Mouse (Mus musculus) midbrain, embryonic 11.5 days (tissue): Measurements from ENCODE around the gene Gal3st4. TPM values are rescaled to one million over a fixed set of nuclear protein-coding genes. Genes with fewer than 3 reads are reported as not detected.
"Not testable (repeated sequence)": the region's sequence is repeated elsewhere in the genome, so short reads cannot be mapped to it uniquely, and the experiment has no call there.

Source experiments
- ATAC-seq: fragments of 200-750 bp; cut with Nextera tagmentation; 2 replicates; pipeline ENCODE4 v1.8.0; 2017; ENCODE audit warnings: moderate TSS enrichment, moderate library complexity; ENCODE audit not compliant: low FRiP score
- DNase-seq: peaks from one replicate; pipeline ENCODE4 v3.0.0; 2015; ENCODE audit warnings: low spot score; ENCODE audit errors: missing footprints
- H3K27ac ChIP-seq: fragments of 300-500 bp; sonication (generic); 2 replicates; pipeline ENCODE4 v1.5.1; 2014; ENCODE audit warnings: low read depth, low read length
- H3K27me3 ChIP-seq: fragments of 300-500 bp; sonication (generic); 2 replicates; pipeline ENCODE4 v1.6.1; 2014; ENCODE audit warnings: mild to moderate bottlenecking, low read length, moderate library complexity, mixed read lengths; ENCODE audit not compliant: control insufficient read depth, insufficient read depth
- H3K36me3 ChIP-seq: fragments of 300-500 bp; sonication (generic); 2 replicates; pipeline ENCODE4 v1.6.1; 2014; ENCODE audit warnings: mild to moderate bottlenecking, low read length, moderate library complexity, mixed read lengths; ENCODE audit not compliant: control insufficient read depth, insufficient read depth
- H3K4me1 ChIP-seq: fragments of 300-500 bp; sonication (generic); 2 replicates; pipeline ENCODE4 v1.6.1; 2014; ENCODE audit warnings: low read length; ENCODE audit not compliant: control insufficient read depth, insufficient read depth
- H3K4me2 ChIP-seq: fragments of 300-500 bp; sonication (generic); 2 replicates; pipeline ENCODE4 v1.6.1; 2014; ENCODE audit warnings: mild to moderate bottlenecking, moderate library complexity
- H3K4me3 ChIP-seq: fragments of 300-500 bp; sonication (generic); 2 replicates; pipeline ENCODE4 v1.5.1; 2014; ENCODE audit warnings: low read depth, low read length
- H3K9ac ChIP-seq: fragments of 300-500 bp; sonication (generic); 2 replicates; pipeline ENCODE4 v1.6.1; 2014; ENCODE audit warnings: low read length
- H3K9me3 ChIP-seq: fragments of 300-500 bp; sonication (generic); 2 replicates; pipeline ENCODE4 v1.6.1; 2016; ENCODE audit warnings: low read length; ENCODE audit not compliant: control insufficient read depth
- WGBS: fragments of 180-500 bp; shearing (Covaris S2); extraction: QIAGEN DNeasy Blood & Tissue Kit; methylation state at CpG from one replicate; pipeline ENCODE4 v1.1.7; 2014; 5-methylcytosine and 5-hydroxymethylcytosine counted together
- polyA plus RNA-seq: library from polyadenylated mRNA; unstranded; fragments of >200 nt; fragmentation: Nextera tagmentation; extraction: Ambion mirVana; gene quantifications from 2 replicates; pipeline ENCODE4 v1.2.1, GENCODE M21; 2014

Gene Gal3st4
- polyA plus RNA-seq, 1 experiment from 2014 or later: 4.6 TPM

- Histone ChIP-seq H3K27ac (no peak overlapping the region), H3K36me3 (no peaks in the 10 kb centered on the region), H3K4me3 (no peak overlapping the region), H3K4me1 (no peaks in the 10 kb centered on the region), H3K9me3 (no peaks in the 10 kb centered on the region), H3K9ac (no peak overlapping the region), H3K4me2 (no peak overlapping the region), H3K27me3 (no peaks in the 10 kb centered on the region)
- 81% methylated on average over 2 of the region's 2 CpGs for WGBS
- no peak for ATAC-seq
- no peak for DNase-seq
These were observed 38.9 kb downstream of the Gal3st4 start for GRCm38 (mm10) chr5:138233778-138234177.

- H3K4me2 ChIP-seq: no peak overlapping the region
- H3K9me3 ChIP-seq: no peaks in the 10 kb centered on the region
- no peak for DNase-seq
- no peak overlapping the region for H3K9ac ChIP-seq
- no peak overlapping the region for H3K27ac ChIP-seq
- H3K36me3 ChIP-seq: no peaks in the 10 kb centered on the region
- no peak for ATAC-seq
- no peak overlapping the region for H3K4me3 ChIP-seq
- H3K4me1 ChIP-seq: no peaks in the 10 kb centered on the region
- H3K27me3 ChIP-seq: no peaks in the 10 kb centered on the region
- 93% methylated on average over 3 of the region's 3 CpGs for WGBS
These were observed 43.1 kb downstream of the Gal3st4 start for GRCm38 (mm10) chr5:138229511-138229910.

GRCm38 (mm10) chr5:138228026-138228425 lies 44.6 kb downstream of the Gal3st4 start:
- H3K9me3 ChIP-seq: no peaks in the 10 kb centered on the region
- H3K4me1 ChIP-seq: no peaks in the 10 kb centered on the region
- 49% methylated on average over 3 of the region's 3 CpGs for WGBS
- H3K27ac ChIP-seq: no peak overlapping the region
- ATAC-seq (no peak), DNase-seq (no peak)
- no peaks in the 10 kb centered on the region for H3K36me3 ChIP-seq
- H3K4me2 ChIP-seq: no peak overlapping the region
- no peaks in the 10 kb centered on the region for H3K27me3 ChIP-seq
- H3K9ac ChIP-seq: no peak overlapping the region
- H3K4me3 ChIP-seq: no peak overlapping the region

GRCm38 (mm10) chr5:138227367-138227766 lies 45.3 kb downstream of the Gal3st4 start:
- no peak for DNase-seq
- no peaks in the 10 kb centered on the region for H3K27me3 ChIP-seq

DNA sequence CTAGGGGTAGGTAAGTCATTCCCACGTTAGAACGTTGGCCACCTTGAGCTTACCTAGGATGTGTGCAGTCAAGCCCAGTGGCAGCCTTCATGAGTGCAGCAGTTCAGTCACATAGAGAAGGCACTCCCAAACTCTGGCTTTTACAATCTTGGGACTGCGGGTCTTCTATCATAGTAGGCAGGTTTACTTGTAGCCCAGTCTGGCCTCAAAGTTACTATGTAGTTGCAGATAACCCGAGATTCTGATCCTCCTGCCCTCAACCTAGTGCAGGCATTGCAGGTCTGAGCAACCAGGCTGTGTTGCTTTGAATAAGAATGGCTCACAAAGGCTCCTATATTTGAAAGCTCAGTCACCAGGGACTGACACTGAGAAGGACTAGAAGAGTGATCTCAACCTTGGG lies 46.1 kb downstream of the Gal3st4 start:
- Histone ChIP-seq H3K4me1 (no peaks in the 10 kb centered on the region), H3K27me3 (no peaks in the 10 kb centered on the region)
- ATAC-seq: no peak

More at GRCm38 (mm10) chr5:138227367-138227766, 45.3 kb downstream of the Gal3st4 start:
- Histone ChIP-seq H3K4me1 (no peaks in the 10 kb centered on the region), H3K4me2 (no peak overlapping the region), H3K27ac (no peak overlapping the region), H3K4me3 (no peak overlapping the region), H3K36me3 (no peaks in the 10 kb centered on the region), H3K9ac (no peak overlapping the region), H3K9me3 (no peaks in the 10 kb centered on the region)
- 69% methylated on average over 2 of the region's 2 CpGs for WGBS
- ATAC-seq: no peak

GRCm38 (mm10) chr5:138225700-138226099 lies 46.9 kb downstream of the Gal3st4 start, which contains the start of gene Nxpe5:
Gene Nxpe5, plus strand, starts transcription at chr5:138225898.
- Histone ChIP-seq H3K27ac (no peak within 1 kb of the TSS), H3K4me1 (no peaks in the 10 kb centered on the region), H3K9ac (no peak within 1 kb of the TSS), H3K4me2 (no peak within 1 kb of the TSS), H3K36me3 (no peaks in the 10 kb centered on the region), H3K4me3 (no peak within 1 kb of the TSS), H3K27me3 (no peaks in the 10 kb centered on the region), H3K9me3 (no peaks in the 10 kb centered on the region)
- 54% methylated on average over 2 of the region's 2 CpGs for WGBS
- ATAC-seq (no peak), DNase-seq (no peak)

More for the DNA sequence above, 46.1 kb downstream of the Gal3st4 start:
- Histone ChIP-seq H3K36me3 (no peaks in the 10 kb centered on the region), H3K4me2 (no peak overlapping the region), H3K9ac (no peak overlapping the region), H3K27ac (no peak overlapping the region), H3K9me3 (no peaks in the 10 kb centered on the region), H3K4me3 (no peak overlapping the region)
- DNase-seq: no peak
- 74% methylated on average over 4 of the region's 4 CpGs for WGBS

DNA sequence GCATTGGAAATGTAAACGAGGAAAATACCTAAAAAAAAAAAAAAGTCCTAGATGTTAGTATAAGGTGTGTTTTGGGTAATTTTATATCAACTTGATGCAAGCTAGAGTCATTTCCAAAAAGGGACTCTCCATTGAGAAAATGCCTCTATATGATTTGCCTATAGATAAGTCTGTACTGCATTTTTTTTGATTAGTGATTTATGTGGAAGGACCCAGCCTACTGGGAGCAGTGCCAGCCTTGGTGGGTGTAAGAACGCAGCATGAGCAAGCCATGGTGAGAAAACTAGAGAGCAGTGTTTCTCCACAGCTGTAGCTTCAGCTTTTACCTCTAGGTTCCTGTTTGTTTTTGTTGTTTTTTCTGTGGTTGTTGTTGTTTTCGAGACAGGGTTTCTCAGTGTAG lies 49.4 kb downstream of the Gal3st4 start:
- Histone ChIP-seq H3K27me3 (no peaks in the 10 kb centered on the region), H3K4me2 (no peak overlapping the region), H3K9ac (no peak overlapping the region), H3K27ac (no peak overlapping the region), H3K4me1 (no peaks in the 10 kb centered on the region), H3K36me3 (no peaks in the 10 kb centered on the region), H3K9me3 (no peaks in the 10 kb centered on the region), H3K4me3 (no peak overlapping the region)
- 71% methylated on average over 3 of the region's 3 CpGs for WGBS
- ATAC-seq (no peak), DNase-seq (no peak)

DNA sequence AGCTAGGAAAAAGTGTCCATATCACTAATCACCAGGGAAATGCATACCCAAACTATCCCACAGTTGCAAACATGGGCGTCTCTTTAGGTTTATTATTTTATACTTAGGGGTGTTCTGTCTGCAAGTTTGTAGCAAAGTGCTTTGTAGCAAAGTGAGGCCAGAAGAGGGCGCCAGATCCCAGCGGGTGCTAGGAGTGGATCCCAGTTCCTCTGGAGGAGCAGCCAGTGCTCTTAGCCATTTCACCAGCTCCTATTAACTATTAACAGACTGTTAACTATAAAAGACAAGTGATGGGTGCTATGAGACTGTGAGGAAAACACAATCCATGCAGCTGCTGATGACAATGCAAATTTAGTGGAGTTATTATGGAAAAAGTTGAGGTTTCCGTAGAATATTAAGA lies 50.5 kb downstream of the Gal3st4 start:
- no peak overlapping the region for H3K4me3 ChIP-seq
- H3K9me3 ChIP-seq: no peaks in the 10 kb centered on the region
- H3K4me1 ChIP-seq: no peaks in the 10 kb centered on the region
- ATAC-seq (no peak), DNase-seq (peak; percentile 95)
- no peaks in the 10 kb centered on the region for H3K27me3 ChIP-seq
- H3K36me3 ChIP-seq: no peaks in the 10 kb centered on the region
- no peak overlapping the region for H3K4me2 ChIP-seq
- no peak overlapping the region for H3K27ac ChIP-seq
- no peak overlapping the region for H3K9ac ChIP-seq
- 23% methylated on average over 4 of the region's 4 CpGs for WGBS

- no peak overlapping the region for H3K4me3 ChIP-seq
- no peak overlapping the region for H3K9ac ChIP-seq
- H3K36me3 ChIP-seq: no peaks in the 10 kb centered on the region
- no peak overlapping the region for H3K4me2 ChIP-seq
- H3K27ac ChIP-seq: no peak overlapping the region
- no peaks in the 10 kb centered on the region for H3K4me1 ChIP-seq
- no peaks in the 10 kb centered on the region for H3K27me3 ChIP-seq
- ATAC-seq (no peak), DNase-seq (no peak)
- 73% methylated on average over 2 of the region's 2 CpGs for WGBS
- no peaks in the 10 kb centered on the region; the same call in 1 of the 2 replicates for H3K9me3 ChIP-seq
These were observed 52.8 kb downstream of the Gal3st4 start for GRCm38 (mm10) chr5:138219864-138220263.

- not testable (repeated sequence) for ATAC-seq, H3K36me3 ChIP-seq, H3K27me3 ChIP-seq, H3K4me1 ChIP-seq, H3K9ac ChIP-seq, H3K27ac ChIP-seq, H3K9me3 ChIP-seq, H3K4me3 ChIP-seq, H3K4me2 ChIP-seq, DNase-seq
- WGBS: 90% methylated on average over 13 of the region's 13 CpGs
These were observed 56.0 kb downstream of the Gal3st4 start for GRCm38 (mm10) chr5:138216632-138217031.
